Mouse (Mus musculus): ENCODE measurements around the gene Arsg. TPM values are rescaled to one million over a fixed set of nuclear protein-coding genes. Genes with fewer than 3 reads are reported as not detected.
"Not testable (repeated sequence)": the region's sequence is repeated elsewhere in the genome, so short reads cannot be mapped to it uniquely, and the experiment has no call there.

Arsg gene
- polyA plus RNA-seq, 1 experiment: 13.5 TPM

DNA sequence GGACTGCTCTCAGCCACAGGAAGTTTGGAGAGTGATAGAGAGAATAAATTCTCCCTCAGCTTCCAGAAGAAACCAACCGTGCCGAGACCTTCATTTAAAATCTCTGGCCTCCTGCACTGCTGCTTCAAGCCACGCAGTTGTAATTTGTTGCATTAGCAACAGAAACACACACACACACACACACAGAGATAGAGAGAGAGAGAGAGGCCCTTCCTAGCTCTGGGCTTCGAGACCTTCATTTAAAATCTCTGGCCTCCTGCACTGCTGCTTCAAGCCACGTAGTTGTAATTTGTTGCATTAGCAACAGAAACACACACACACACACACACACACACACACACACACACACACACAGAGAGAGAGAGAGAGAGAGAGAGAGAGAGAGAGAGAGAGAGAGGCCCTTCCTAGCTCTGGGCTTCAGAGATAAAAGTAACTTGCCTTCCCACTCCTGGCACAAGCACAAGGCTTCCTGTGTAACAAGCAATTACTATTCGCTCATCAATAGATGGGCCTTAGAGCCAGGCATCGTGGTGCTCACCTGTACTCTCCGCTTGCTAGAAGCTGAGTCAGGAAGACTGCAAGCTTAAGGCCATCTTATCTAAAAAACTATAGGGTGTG lies 19.8 kb downstream of the Arsg start:
- DNase-seq (ENCODE audit: extremely low spot score in 1 of 2, low spot score in 1 of 2): not testable (repeated sequence)

DNA sequence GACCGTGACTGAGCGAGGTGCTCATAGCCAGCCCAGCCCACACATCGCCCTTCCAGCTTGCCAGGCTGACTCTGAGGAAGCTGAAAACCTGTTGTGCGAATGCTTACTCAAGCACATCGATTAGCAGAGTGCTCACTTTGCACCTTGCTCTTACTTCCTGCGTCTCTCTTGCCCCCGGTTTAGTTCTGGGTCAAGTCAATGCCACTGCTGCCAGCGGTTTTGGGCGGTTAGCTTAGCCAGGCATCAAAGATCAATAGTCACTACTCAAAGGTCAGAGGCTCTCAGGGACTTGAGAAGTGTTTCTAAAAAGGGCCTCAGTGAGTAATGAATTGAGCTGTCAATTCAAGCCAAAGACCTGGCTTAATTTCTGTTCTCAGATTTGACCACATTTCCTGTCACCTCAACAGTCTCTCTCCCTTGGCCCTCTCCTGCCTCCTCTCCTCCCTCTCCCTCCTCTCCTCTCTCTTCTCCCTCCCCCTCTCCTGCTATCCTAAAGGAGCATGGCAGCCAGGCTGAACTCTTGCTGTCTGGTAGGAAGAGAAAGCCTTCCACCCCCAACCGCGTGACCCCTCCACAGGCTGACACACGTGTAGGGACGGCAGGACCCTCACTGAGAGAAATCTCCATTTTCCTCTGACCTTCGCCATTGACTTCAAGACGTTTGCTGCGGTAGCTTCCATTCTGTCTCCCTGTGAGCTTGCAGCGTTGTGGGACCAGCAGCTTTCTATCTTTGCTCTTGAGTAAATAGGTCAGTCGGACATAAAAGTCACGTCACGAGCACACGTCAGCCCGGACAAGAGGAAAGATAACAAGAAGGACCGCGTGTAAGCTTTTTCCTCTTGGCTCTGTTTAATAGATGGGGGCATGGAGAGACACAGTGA lies 22.0 kb downstream of the Arsg start:
- DNase-seq (ENCODE audit: extremely low spot score in 1 of 2, low spot score in 1 of 2): no peak

DNA sequence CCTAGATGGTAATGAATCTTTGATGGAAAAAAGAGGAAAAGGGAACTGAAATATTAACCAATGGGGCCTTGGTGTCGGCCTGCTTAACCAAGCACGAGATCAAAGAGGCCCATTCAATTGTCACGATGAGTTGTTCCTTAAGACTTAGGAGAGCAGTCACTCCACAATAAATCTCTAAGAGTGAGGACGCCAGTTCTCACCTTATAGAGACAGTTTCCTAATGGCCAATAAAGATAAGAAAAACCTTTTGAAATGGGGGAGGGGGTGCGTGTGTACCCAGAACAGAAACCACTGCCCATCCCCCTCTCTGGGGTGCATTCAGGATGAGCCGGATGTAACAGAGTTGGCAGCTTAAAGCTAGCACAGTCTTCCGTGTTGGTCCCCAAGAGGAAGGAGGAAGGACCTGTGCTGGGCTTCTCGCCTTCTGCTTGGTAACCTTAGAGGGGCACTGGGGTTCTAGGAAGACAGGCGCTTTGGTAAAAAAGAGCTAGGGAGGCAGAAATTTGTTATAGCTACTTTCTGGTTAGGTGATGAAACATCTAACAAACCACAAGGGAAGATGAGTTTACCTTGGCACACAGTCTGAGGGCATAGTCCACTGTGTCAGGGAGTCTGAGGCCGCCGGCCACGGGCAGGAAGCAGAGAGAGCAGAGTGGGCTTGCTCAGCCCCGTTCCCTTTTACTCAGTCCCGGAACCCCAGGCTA lies 22.7 kb downstream of the Arsg start:
- no peak for DNase-seq (ENCODE audit: extremely low spot score in 1 of 2, low spot score in 1 of 2)

DNA sequence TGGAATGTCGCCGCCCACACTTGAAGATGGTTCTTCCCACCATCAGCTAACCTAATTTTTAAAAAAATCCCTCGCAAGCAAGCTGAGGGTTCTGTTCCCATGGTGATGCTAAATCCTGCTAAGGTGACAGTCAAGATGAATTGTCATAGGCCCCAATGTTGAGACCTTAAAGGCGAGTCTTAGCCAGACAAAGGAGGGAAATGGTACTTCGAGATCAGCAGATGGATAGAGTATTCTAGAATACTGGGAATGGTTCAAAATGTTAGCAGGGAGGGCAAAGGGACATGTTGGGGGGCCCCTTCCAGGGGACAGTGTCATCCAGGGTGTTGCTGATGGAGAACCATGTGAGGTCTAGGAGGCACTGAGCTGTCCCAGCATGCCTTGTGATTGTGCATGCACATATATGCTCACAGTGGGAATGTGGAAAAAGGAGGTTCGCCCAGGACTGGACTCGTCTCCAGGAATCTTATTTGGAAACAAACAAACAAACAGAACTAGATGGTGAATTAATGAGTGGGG lies 23.4 kb downstream of the Arsg start:
- DNase-seq (ENCODE audit: extremely low spot score in 1 of 2, low spot score in 1 of 2): no peak

DNA sequence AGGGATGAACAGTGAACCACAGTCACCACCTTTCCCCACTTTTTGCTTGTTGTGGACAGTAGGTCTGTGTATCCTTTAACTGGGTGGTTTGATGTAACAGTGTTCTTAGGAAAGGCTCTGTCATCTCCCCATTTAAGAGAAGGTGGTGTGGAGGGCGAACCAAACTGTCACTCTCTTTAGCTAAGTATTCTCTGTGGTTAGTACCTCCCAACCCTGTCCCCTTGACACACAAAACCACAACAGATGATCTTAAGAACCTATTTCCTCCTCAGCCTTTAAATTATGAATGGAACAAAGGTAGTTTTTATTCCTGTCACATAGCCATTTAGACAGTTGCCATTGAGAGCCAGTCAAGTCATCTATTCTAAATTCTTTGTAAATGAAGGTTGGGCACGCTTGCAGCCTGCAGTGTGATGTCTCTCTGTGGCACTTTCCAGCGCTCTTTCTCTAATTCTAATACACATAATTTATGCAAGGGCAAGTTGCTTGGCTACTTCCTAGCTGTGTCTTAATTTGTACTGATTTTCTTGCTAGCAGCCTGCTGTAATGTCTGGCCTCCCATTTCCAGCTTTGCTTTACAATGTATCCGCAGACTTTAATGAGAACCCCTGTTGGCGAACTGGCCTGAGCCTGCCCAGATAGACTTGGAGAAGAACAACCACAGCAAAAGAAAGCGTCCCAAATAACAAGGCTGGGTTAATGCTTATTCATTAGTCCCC lies 24.0 kb downstream of the Arsg start:
- DNase-seq (ENCODE audit: extremely low spot score in 1 of 2, low spot score in 1 of 2): no peak

DNA sequence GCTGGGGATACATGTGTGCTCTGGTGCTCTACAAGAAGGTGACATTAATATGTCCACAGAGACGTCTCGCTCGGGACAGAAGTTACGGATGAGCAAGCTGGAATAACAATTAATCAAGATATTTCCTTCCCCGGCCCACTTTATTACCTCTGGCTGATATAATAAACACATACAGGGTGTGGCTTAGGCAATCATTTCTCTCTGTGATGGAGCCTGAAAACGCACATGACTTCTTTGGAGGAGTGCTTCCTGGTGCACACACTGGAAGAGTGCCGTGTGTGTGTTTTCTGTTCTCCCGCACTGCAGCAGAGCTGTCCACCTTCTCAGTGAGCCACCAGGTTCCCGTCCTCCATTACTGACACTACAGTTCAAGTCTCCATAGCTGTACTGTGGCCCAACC lies 24.8 kb downstream of the Arsg start:
- no peak for DNase-seq (ENCODE audit: extremely low spot score in 1 of 2, low spot score in 1 of 2)

DNA sequence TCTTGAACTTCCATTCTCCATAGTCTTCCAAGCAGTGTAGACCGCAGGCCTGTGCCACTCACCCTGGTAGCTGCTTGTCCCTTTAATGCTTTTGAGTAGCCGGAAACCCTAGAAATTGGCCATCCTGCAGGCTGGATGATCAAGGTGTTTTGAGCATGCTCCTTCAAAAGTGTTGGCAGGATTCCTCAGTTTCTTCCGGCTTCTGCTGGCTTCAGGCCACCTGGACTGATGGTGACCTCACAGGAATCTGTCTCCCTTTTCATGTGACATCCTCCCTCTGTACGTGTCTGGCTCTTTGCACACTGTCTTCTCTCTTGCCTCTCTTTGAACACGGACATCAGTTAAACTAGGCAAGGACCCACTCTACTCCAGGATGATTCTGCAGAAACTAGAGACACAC lies 27.0 kb downstream of the Arsg start:
- DNase-seq (ENCODE audit: extremely low spot score in 1 of 2, low spot score in 1 of 2): no peak

DNA sequence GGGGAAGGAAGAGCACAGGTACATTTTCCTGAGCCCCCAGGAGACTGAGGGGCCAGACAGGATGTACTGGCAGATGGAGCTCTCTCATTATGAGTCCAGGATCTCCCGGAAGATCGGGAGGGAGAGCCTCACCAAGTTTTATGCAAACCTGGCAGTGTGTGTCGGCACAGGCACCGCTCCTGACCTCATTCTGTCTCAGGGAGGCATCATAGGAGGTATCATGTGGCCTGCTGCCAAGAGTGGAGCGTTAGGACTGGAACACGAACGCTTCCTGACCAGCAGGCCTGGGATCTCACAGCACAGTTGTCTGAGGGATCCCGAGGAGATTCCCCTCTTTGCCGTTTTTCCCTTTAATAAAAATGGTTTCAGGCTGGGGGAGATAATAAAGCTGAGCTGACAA lies 31.8 kb downstream of the Arsg start:
- DNase-seq (ENCODE audit: extremely low spot score in 1 of 2, low spot score in 1 of 2): peak in 1 of 2 experiments; percentile 36

DNA sequence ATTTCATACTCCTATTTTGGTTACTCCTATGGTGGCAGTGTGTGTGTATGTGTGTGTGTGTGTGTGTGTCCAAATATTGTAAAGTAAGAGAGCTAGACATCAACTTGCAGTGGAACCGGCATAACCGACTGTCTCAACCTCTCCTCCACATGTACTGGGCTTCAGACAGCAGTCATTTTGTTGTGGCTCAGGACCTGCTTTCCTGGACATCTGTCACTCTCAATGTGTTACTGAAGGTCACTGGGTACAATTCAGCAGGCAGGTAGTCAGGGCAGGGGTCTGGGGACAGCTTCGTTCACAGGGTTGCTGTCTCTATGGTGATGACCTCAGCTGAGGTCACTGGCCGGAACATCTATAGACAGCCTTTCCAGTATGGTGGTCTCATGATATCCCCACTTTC lies 32.6 kb downstream of the Arsg start:
- no peak for DNase-seq (ENCODE audit: extremely low spot score in 1 of 2, low spot score in 1 of 2)

DNA sequence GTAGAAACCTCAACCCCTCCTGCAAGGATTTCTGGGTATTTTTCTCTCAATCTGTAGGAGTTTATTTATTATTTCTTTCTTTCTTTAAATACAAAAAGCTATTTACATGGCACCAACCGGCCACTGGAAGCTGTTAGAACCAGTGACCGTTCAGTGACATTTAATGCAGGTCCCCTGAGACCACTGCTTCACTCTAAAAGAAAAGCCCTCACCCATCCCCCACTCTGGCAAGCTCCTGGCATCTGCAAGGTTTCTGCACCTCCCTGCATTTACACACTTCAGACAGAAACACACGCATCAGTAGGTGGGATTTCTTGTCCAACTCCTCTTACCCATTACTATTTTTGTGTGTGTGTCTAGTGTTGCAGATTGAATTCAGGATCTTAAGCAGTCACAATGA lies 33.9 kb downstream of the Arsg start:
- DNase-seq (ENCODE audit: extremely low spot score in 1 of 2, low spot score in 1 of 2): no peak

DNA sequence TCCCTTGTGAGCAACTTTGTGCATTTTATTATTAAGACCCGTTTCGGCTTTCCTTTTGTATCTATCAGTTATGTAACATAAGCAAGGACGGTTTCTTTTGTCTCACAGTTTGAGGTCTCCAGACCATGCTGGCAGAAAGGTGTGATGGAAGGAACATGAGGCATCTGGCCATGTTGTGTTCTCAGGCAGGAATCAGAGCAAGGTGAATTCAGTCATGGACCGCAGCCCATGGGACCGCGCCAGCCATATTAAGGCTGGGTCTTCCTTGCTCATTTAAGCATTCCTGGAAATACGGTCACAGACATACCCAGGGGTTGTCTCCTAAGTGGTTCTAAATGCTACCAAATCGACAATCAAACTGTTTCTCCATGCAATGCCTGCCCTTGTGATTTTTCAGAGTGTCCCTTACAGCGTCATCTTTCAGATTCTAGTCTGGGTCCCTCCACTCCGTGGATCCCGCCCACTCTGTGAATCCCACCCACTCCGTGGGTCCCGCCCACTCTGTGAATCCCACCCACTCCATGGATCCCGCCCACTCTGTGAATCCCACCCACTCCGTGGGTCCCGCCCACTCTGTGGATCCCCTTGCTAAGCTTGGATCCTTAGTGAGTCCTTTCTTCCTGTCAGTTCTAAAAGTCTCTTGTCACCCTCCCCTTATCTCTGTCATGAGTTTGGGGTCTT lies 40.0 kb downstream of the Arsg start:
- no peak for DNase-seq (ENCODE audit: extremely low spot score in 1 of 2, low spot score in 1 of 2)

DNA sequence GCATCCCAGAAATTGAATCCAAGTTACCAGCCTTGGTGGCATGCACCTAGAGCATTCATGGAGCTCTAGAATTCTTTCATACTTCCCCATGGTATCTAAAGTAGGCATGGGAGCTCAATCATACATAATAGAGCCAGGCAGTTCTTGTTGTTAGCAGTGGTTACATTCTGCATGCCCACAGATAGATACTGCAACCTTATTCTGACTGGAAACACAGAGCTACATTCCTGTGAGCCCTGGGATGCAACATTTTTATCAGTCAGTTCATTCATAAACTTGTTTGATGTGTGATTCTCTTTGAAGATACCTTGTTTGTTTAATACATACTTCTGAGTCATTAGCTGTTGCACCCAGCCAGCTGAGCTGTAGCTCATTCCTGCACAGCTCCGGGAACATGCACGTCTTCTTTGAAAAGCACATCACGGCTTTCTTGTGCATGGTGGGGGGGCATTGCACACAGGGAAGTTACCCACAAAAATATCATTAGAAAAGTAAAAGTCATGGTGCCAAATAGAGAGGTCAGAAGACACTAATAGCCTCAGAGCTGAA lies 41.0 kb downstream of the Arsg start:
- DNase-seq (ENCODE audit: extremely low spot score in 1 of 2, low spot score in 1 of 2): no peak

DNA sequence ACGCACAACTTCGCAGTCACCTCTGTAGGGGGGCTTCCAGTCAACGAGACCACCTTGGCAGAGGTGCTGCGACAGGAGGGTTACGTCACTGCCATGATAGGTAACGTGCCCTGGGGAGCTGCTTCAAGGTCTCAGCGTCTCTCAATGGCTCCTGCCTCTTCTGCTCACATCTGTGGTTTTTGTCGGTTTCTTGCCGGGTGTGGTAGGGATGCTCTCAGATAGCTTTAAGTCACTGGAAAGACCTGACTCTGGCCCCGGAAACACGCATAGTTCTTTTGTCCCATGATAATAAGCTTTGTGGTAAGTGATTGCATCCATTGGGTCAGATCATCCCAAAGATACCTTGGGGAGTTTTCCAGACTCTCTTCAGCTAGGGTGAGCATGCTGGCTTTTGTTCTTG lies 44.2 kb downstream of the Arsg start:
- no peak for DNase-seq (ENCODE audit: extremely low spot score in 1 of 2, low spot score in 1 of 2)

DNA sequence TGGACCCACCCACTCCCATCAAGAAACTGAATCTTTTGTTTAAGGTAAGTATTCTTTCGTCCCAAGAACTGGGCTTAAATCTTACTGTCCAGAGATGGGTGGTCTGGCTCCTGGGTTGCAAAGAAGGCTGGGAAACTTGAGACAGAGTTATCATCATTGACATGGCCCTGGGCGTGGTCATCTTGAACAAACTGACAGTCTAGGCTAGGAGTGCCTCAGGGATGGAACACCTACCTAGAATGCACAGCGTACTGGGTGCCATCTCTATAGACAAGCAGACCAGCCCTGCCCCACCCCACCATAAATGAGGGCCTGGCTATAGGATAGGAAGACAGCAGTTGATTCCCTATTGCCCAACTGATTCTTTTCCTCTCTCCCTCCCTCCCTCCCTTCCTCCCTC lies 44.6 kb downstream of the Arsg start:
- no peak for DNase-seq (ENCODE audit: extremely low spot score in 1 of 2, low spot score in 1 of 2)

DNA sequence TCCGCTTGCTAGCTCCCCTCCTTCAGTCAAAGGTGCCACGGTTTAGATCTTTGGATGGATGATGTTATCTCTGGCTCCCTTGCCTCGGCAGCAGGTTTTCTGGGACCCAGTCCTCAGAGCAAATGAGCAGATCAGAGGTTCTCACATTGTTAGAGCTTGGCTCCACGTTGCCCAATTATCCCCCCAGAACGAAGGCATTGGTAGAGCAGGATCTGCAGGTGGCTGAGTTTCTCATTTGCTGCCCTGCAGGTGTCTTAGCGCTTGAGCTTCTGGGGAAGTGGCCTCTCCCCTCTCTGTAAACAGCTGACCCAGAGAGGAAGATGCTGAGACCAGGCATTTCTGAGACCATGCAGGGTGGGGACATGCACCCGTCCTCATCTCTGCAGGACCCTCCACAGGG lies 47.8 kb downstream of the Arsg start:
- DNase-seq (ENCODE audit: extremely low spot score in 1 of 2, low spot score in 1 of 2): no peak

DNA sequence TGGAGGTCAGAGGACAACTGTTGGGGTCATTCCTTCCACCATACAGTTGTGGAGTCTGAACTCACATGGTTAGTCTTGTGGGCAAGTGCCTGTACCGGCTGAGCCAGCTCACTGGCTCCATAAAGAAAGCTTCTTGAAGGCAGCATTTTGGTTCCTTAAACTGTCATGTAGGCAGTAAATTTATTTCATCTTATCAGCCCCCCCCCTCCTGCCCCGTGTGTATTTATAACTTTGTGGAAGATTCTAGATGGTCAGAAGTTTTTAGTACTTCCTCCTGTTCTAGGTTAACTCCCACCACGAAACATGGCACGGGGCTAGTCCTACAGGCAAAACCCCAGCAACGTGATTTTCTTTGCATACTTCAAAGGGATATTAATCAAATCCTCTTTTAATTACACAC lies 51.7 kb downstream of the Arsg start:
- no peak for DNase-seq (ENCODE audit: extremely low spot score in 1 of 2, low spot score in 1 of 2)

DNA sequence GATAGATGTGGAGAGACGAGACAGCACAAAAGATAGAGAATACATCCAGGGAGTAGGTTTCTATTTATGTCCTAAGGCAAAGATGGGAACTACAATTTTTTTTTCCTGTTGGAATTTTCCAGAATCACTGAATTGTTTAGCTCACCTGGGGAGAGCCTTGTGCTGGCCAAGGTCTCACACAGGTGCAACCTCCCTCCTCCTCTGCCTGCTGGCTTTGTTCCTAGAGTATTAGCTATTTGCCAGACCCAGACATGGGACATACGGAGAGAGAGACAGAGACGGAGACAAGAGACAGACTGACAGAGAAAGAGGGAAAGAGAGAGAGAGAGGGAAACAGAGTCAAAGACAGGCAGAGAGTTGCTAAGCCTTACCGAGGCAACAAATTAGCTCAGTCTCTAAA lies 52.4 kb downstream of the Arsg start:
- no peak for DNase-seq (ENCODE audit: extremely low spot score in 1 of 2, low spot score in 1 of 2)

DNA sequence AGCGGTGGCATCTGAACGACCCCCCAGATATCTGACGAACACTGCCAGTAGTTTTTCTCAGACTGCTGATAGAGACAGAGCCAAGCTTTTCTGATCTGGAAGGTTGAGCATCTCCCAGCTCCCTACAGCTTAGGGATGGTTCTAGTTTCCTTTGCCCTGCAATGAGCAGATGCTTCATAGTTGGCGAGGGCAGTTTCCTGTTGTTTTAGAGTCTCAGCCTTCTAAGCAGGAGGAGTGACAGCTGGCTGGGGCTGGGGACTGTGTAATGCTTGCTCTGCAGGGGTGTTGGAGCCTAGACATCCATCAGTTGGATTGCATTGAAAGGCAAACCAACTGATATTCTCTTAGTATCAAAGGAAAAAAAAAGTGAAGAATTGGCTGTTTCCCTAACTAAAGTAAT lies 56.9 kb downstream of the Arsg start:
- no peak for DNase-seq (ENCODE audit: extremely low spot score in 1 of 2, low spot score in 1 of 2)

DNA sequence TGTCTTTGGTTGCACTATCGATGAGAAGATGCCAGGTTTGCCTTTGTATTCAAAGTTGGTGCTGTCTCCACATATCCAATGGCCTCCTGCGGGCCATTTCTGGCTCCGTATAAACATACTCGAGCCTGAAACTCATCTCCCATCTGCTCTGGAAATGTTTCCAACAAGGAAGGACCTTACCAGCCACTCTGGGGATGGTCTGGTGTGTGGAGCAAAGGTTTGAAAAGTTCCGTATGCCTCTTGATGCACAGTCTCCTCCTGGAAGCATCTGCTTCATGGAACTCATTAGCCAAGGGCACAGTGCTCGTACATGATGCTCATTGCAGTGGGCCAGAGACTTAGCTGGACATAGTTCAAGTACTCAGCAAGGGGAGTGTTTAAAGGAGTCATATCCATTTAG lies 62.8 kb downstream of the Arsg start:
- DNase-seq (ENCODE audit: extremely low spot score in 1 of 2, low spot score in 1 of 2): no peak

DNA sequence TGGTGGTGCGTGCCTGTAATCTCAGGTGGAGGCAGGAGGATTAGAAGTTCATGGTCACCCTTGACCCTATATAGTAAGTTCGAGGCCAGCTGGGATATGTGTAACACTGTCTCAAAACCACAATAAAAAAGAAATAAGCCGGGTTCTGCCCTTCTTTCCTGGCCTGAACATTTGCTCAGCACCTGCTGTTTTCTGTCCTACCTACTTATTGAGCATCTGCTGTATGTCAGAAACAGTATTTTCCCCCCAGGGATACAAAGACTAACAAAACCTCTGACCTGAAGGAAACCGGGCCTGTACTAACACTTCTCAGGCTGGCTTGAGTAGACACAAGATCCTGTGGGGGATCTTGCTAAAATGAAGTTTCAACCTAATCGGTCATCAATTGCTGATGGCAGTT lies 63.8 kb downstream of the Arsg start:
- no peak for DNase-seq (ENCODE audit: extremely low spot score in 1 of 2, low spot score in 1 of 2)

Data from frontal cortex, adult 2 months (tissue).